Mouse (Mus musculus): ENCODE measurements around the gene Fmo5.

- TF ChIP-seq CTCF (IDR thresholded peaks at IDR 0.05; ENCODE audit: extremely low read depth, insufficient read depth, insufficient read length, insufficient replicate concordance): no peak
- no peak for TF ChIP-seq POLR2A (IDR thresholded peaks at IDR 0.05; ENCODE audit: low read depth, low read length)
These were observed 37.9 kb upstream of the Fmo5 start for GRCm38 (mm10) chr3:97590699-97591098.

Measured in spleen, adult 2 months (tissue).